Mouse (Mus musculus): ENCODE measurements around the gene Fnbp4.

- TF ChIP-seq CTCF (IDR thresholded peaks at IDR 0.05; ENCODE audit: control insufficient read depth, insufficient read depth, low read length) (no peak), POLR2A (IDR thresholded peaks at IDR 0.05; ENCODE audit: borderline replicate concordance, control insufficient read depth, low read depth, low read length) (no peak)
These were observed 29.5 kb upstream of the Fnbp4 start for GRCm38 (mm10) chr2:90715555-90716092.
